Mouse (Mus musculus) spleen, adult 12 weeks (tissue): Measurements from ENCODE around the gene Rbm12.

Experiments
- DNase-seq: peaks from one replicate; pipeline ENCODE4 v3.0.0; 2022; ENCODE audit warnings: low spot score

Rbm12 gene

DNA sequence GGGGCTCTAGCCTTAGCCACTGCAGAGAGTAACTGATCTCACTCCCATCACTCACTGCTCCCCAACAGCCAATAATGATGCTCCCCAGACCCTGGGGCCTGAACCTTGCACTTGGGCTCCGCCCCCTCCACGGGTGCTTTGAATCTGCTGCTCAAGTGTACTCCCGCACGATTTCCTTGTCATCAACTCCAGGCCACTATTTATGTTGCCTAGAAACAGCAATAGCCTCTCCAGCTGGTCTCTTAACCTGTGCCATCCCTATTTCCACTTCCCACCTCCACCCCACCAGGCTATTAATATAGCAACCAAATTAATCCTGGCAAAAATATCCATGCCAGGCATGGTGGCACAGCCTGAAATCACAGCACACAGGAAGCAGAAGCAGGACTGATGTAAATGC lies 32.1 kb downstream of the Rbm12 start:
- DNase-seq: no peak

DNA sequence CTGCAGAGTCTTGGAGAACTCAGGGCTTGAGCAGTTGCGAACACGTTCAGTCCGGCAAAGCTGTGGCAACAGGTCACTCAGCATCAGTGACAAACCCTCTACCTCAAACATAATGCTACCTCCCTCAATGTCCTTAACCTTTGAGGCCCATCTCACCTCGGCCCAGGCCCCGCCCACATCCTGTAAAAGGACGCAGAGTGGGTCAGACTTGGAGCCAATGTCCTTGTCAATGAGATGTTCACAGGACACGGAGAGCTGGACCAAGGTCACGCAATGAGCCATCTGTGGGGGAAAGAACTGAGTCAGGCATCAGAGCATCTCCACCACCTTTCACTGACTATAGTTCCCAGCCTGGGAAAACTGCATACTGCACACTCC lies 32.6 kb downstream of the Rbm12 start:
- no peak for DNase-seq

DNA sequence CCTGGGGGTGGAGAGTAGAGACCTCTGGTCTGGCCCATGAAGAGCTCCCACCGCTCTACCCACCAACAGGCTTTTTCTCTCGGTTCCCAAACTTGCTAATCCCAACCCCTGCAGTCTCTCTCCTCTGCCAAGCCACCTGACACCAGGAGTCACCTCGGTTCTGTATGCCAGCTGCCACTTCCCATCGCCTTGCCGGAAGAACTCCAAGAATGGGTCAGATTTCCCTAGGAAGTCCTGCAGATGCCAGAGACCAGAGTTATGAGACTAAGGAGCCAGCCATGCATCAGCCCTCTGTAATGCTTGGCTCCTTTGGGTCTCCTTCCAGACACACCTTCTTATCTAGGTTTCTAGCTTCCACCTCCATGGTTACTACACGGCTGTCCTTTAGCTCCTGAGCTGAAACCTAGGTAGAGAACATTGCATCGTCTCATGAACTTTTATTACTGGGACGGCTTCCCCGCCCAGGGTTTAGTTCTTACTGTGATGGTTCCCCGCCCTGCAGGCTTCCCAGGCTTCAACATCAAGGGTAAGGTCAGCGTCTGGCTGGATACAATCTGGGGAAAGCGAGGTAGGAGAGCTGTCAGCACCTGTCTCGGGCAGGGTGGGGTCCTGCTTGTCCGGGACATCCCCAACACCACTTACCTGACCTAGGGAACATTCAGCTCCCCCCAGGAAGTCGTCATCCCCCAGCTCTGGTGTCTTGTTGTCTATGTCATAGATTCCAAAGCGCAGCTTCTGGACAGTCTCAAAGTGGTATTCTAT lies 33.2 kb downstream of the Rbm12 start:
- no peak for DNase-seq

GRCm38 (mm10) chr2:156077461-156077860 lies 34.3 kb downstream of the Rbm12 start:
- no peak for DNase-seq

DNA sequence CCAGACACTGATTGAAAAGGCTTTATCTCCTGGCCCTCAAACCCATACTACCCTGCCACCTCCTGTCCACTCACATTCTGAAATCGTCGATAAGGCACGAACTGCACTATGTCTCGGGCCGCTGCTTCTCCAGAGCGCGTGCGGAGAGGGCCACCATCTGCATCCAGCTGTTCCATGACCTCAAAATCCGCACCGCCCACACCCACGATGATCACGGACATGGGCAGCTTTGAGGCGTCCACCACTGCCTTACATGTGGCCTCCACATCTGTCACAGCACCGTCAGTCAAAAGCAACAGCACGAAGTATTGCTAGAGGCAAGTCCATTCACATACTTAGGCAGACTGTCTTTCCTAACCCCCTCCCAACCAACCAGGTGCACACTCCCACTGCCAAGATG lies 38.1 kb downstream of the Rbm12 start:
- DNase-seq: no peak

- DNase-seq: no peak
These were observed 40.5 kb downstream of the Rbm12 start for GRCm38 (mm10) chr2:156071236-156071635.

DNA sequence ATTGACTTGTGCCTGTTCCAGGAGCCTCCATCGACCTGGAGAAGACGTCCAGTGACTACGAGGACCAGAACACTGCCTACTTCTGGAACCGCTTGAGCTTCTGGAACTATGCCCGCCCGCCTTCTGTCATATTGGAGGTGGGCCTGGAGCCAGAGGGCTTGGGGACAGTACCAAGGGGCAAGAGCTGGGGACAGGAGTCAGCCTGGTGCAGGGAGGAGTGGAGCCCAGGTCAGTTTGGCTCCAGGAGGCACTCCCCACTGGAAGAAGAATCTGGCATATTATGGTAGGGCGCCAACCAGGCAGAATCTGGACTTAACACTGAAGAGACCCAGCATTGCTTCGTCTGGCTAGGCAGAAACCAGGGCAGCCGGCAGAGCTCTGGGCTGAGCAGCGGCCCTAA lies 43.9 kb downstream of the Rbm12 start:
- DNase-seq: no peak

GRCm38 (mm10) chr2:156066126-156066525 lies 45.7 kb downstream of the Rbm12 start:
- DNase-seq: no peak

DNA sequence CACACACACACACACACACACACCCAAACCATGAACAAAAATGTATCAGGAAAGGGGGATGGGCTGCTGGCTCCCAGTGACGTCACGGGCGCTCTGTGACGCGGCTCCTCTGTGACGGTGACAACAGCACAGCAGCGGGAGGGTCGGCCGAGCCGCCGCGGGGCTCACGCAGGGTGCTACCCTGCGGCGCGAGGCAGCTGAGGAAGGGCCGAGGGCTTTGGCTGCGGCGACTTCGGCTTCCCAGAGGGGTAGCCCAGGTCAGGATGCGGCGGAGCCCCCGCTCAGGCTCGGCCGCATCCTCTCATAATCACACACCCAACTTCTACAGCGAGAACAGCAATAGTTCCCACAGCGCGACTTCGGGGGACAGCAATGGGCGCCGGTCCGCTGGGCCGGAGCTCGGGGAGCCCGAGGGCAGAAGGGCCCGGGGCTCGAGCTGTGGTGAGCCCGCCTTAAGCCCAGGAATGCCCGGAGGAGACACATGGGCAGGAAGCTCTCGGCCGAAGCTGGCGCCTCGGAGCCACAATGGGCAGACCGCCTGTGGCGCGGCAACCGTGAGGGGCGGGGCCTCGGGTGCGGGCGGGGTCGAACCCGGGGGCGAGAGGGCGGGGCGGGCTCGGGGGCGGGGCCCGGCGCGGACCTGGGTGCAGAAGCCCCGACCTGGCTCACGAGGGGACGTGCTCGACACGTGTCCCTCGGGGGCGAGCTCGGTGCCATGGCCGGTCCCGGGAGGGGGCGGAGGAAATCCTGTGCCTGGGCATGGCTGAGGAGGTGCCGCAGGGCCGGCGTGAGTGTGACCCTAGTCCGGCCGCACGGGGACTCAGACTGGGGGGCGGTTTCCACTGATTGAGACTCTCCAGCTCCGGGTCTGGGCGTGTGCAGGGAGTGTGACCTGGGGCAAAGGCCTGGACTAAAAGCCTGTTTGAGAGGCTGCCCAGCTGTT lies 46.4 kb downstream of the Rbm12 start, which contains the start of gene Spag4:
TSS of gene Spag4 (plus strand) at position 77 of the 943 bp plus-strand sequence.
- peak; percentile 69 for DNase-seq

- DNase-seq: no peak
These were observed 59.0 kb downstream of the Rbm12 start, which contains the start of gene Fer1l4 for GRCm38 (mm10) chr2:156052816-156053215. Fer1l4 (minus strand) TSS chr2:156052947.

- DNase-seq: no peak
These were observed 63.8 kb downstream of the Rbm12 start for GRCm38 (mm10) chr2:156047929-156048328.

DNA sequence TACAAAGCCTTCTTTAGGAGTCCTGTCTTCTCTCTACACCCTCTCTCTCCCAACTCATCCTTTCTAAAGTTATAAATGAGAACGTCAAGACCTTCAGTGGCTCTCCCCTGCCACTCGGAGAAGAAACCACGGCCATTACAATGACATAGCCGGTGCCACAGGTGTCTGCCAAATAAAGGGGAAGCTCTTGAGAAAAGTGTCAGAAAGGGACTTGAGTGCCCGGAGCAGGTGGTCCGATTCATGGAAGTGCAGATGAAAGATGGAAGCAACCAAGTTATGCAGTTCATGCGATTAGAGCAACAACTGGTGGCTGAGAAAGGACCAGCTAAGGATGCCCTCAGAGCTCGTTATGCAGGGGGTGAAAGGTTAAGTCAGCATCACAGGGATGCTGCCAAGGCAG lies 68.9 kb downstream of the Rbm12 start:
- no peak for DNase-seq
